Mouse (Mus musculus) layer of hippocampus, adult 9-10 months (tissue): ENCODE measurements at regions not wholly inside any gene's neighbourhood (a gene's known extent, or its start where the extent isn't known, plus 50 kb on each side); places are given as distances from the start of the nearest gene placed in this dataset.
"Not testable (repeated sequence)": the region's sequence is repeated elsewhere in the genome, so short reads cannot be mapped to it uniquely, and the experiment has no call there.

ENCODE experiments used
- DNase-seq: peaks from one replicate; pipeline ENCODE4 v3.0.0; 2022; ENCODE audit warnings: low spot score

DNA sequence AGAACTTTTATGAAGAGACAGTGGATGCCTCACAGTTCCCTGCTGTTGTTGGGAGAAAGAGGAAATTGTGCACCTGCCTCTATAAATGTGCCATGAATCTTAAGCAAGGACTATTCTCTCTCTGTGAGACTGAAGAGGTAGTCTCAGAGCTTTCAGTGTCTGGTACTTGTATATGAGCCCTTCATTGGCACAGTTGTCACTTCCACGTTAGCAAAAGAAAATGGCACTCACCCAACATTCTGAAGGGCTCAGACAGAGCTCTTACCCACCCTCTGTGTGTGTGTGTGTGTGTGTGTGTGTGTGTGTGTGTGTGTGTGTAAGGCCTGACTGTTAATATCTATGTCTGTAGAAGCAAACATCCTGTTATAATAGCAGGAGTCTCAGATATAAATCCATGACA is 75.6 kb upstream of the Lhfpl3 start:
- no peak for DNase-seq

- DNase-seq: peak; percentile 20
These were observed 91.0 kb upstream of the Orc5 start for GRCm38 (mm10) chr5:22641233-22641632.

DNA sequence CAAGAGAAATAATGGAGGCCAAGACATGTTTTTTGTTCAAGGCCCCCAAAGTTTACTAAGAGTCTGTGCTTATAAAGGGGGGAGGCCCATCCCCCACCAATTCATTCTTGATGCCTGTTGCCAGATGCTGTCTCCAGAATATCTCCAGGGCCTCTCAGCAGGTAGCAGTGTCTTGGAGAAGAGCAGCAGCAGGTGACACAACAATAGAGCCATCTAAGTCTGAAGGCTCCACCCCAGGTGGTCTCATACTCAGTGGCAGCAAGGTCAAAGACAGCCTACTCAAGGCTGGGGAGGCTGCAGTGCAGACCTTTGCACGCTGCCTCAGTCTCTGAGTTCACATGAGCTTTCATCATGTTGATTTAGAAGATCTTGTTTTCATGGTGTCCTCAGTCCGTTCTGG is 66.8 kb upstream of the Orc5 start:
- not testable (repeated sequence) for DNase-seq
